Mouse (Mus musculus): ENCODE data around the gene Rbbp4.

DNA sequence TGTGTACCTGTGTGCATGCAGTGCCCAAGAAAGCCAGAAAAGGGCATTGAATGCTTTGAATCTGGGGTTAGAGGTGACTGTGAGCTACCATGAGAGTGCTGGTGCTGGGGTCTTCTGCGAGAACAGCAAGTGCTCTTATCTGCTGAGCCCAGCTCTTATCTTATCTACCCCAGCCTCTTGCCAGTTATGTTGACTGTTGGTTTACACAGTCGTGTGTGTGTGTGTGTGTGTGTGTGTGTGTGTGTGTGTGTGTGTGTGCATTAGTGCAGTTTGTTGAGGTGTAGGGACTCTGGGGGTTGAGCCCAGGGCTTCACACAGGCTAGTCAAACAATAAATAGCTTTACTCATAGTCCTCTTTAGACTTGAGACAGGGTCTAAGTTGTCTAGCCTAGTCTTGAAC, 40.0 kb downstream of the Rbbp4 start:
- TF ChIP-seq CTCF (IDR thresholded peaks at IDR 0.05; ENCODE audit: control insufficient read depth, insufficient read depth, insufficient read length), result no peak
- no peak for TF ChIP-seq USF1 (IDR thresholded peaks at IDR 0.05; ENCODE audit: low read depth)
- no peak for TF ChIP-seq MAX (IDR thresholded peaks at IDR 0.05)
- no peak for TF ChIP-seq CEBPB (IDR thresholded peaks at IDR 0.05; ENCODE audit: low read depth)
- no peak for TF ChIP-seq MYOD1 (IDR thresholded peaks at IDR 0.05; ENCODE audit: control insufficient read depth, insufficient read length, low read depth)
- no peak for TF ChIP-seq MYOG (IDR thresholded peaks at IDR 0.05; ENCODE audit: control insufficient read depth, extremely low read depth, insufficient read length)

All from C2C12 (cell line).